Mouse (Mus musculus) heart, postnatal 25 days (tissue): ENCODE results near the gene Oprd1. TPM values are rescaled to one million over a fixed set of nuclear protein-coding genes. Genes with fewer than 3 reads are reported as not detected.

Experiments
- DNase-seq: peaks from one replicate; pipeline ENCODE4 v3.0.0; 2022; ENCODE audit warnings: low spot score
- intact Hi-C: fragments of 180-260 bp; cut with DNase I; formaldehyde crosslinking; loops from one replicate; pipeline ENCODE4 v1.15.1; 2025
- total RNA-seq, 2 experiments: library from RNA; stranded (reverse); gene quantifications; 2 replicates each; pipeline ENCODE4 v1.2.3; 2021

The Oprd1 gene
- total RNA-seq, 2 experiments from 2014 or later = 0.20 to 0.23 TPM

GRCm38 (mm10) chr4:132065578-132065977, 78.7 kb downstream of the Oprd1 start:
- DNase-seq = no peak
- intact Hi-C loops = no loop called here

GRCm38 (mm10) chr4:132064550-132064949, 79.7 kb downstream of the Oprd1 start:
- DNase-seq = no peak
- intact Hi-C loops = no loop called here

- no peak for DNase-seq
- intact Hi-C loops = no loop called here
These were observed 81.1 kb downstream of the Oprd1 start for GRCm38 (mm10) chr4:132062934-132063884.

GRCm38 (mm10) chr4:132062289-132062688, 82.0 kb downstream of the Oprd1 start:
- DNase-seq = no peak

More at GRCm38 (mm10) chr4:132062289-132062688, 82.0 kb downstream of the Oprd1 start:
- intact Hi-C loops = no loop called here

Other genes with a start within 250 kb of the Oprd1 start
- 1 to 10 TPM; 5.9 to 9.6 TPM for gene Tmem200b, start 222.7 kb downstream of the Oprd1 start, total RNA-seq
- gene Gm10300, start 69.8 kb downstream of the Oprd1 start, total RNA-seq = under 1 TPM in 1 of 2 experiments, not detected in 1; 0.17 TPM
- 100 to 1,000 TPM; 144 to 184 TPM for gene Epb41, start 69.2 kb downstream of the Oprd1 start, total RNA-seq
- gene Ythdf2, start 67.8 kb upstream of the Oprd1 start, total RNA-seq = 10 to 100 TPM; 26.1 to 27.9 TPM
- gene Gmeb1, start 117.1 kb upstream of the Oprd1 start, total RNA-seq = 10 to 100 TPM; 10.5 to 11.5 TPM
- gene Taf12, start 129.9 kb upstream of the Oprd1 start, total RNA-seq = 10 to 100 TPM; 30.2 TPM
- gene Rab42, start 158.9 kb upstream of the Oprd1 start, total RNA-seq = 1 to 10 TPM in 1 of 2 experiments, under 1 TPM in 1; 0.57 to 1.1 TPM
- gene Trnau1ap, start 185.1 kb upstream of the Oprd1 start, total RNA-seq = 10 to 100 TPM; 22.2 to 23.7 TPM
- gene Rcc1, start 209.1 kb upstream of the Oprd1 start, total RNA-seq = 1 to 10 TPM; 8.6 to 8.9 TPM